Mouse (Mus musculus) hindbrain, postnatal 0 days (tissue): ENCODE results near the gene Olfr821. TPM values are rescaled to one million over a fixed set of nuclear protein-coding genes. Genes with fewer than 3 reads are reported as not detected.
"Not testable (repeated sequence)": the region's sequence is repeated elsewhere in the genome, so short reads cannot be mapped to it uniquely, and the experiment has no call there.

Experiments used
- ATAC-seq: fragments of 200-750 bp; cut with Nextera tagmentation; 2 replicates; pipeline ENCODE4 v1.8.0; 2017; ENCODE audit warnings: mild to moderate bottlenecking, moderate TSS enrichment, moderate library complexity
- DNase-seq: peaks from one replicate; pipeline ENCODE4 v3.0.0-alpha.2; 2015; ENCODE audit warnings: low spot score
- H3K27ac ChIP-seq: fragments of 300-500 bp; sonication (generic); 2 replicates; pipeline ENCODE4 v1.5.1; 2014; ENCODE audit warnings: mild to moderate bottlenecking
- H3K27me3 ChIP-seq: fragments of 300-500 bp; sonication (generic); 2 replicates; pipeline ENCODE4 v1.6.1; 2014; ENCODE audit warnings: low read length, mixed read lengths; ENCODE audit not compliant: insufficient read depth
- H3K36me3 ChIP-seq: fragments of 300-500 bp; sonication (generic); 2 replicates; pipeline ENCODE4 v1.6.1; 2014; ENCODE audit warnings: low read length, mixed read lengths; ENCODE audit not compliant: insufficient read depth
- H3K4me1 ChIP-seq: fragments of 300-500 bp; sonication (generic); 2 replicates; pipeline ENCODE4 v1.6.1; 2014; ENCODE audit warnings: antibody characterized with exemption, low read length, mixed read lengths; ENCODE audit not compliant: insufficient read depth
- H3K4me2 ChIP-seq: fragments of 300-500 bp; sonication (generic); 2 replicates; pipeline ENCODE4 v1.6.1; 2014; ENCODE audit warnings: low read depth, mild to moderate bottlenecking, low read length, moderate library complexity, mixed read lengths
- H3K4me3 ChIP-seq: fragments of 300-500 bp; sonication (generic); 2 replicates; pipeline ENCODE4 v1.5.1; 2014; ENCODE audit warnings: low read length
- H3K9ac ChIP-seq: fragments of 300-500 bp; sonication (generic); replicated peaks from 2 replicates; pipeline ENCODE4 v1.6.1; 2014; ENCODE audit warnings: mild to moderate bottlenecking, low read length, moderate library complexity, mixed read lengths
- H3K9me3 ChIP-seq: fragments of 300-500 bp; sonication (generic); 2 replicates; pipeline ENCODE4 v1.6.1; 2016; ENCODE audit warnings: low read length, mixed read lengths
- CTCF ChIP-seq: IDR thresholded peaks from 2 replicates; pipeline ENCODE4 v1.5.1; 2016; ENCODE audit warnings: antibody characterized with exemption, control low read depth, low read depth
- WGBS: fragments of 180-500 bp; shearing (Covaris S2); extraction: QIAGEN DNeasy Blood & Tissue Kit; methylation state at CpG from one replicate; pipeline ENCODE4 v1.1.7; 2014; 5-methylcytosine and 5-hydroxymethylcytosine counted together
- polyA plus RNA-seq: library from polyadenylated mRNA; unstranded; fragments of >200 nt; fragmentation: Nextera tagmentation; extraction: Ambion mirVana; gene quantifications from 2 replicates; pipeline ENCODE4 v1.2.1, GENCODE M21; 2015
- total RNA-seq: library from RNA; depleted of rRNA; stranded (reverse); fragments of >200 nt; gene quantifications from 2 replicates; pipeline ENCODE4 v1.2.3, GENCODE M21; 2014; rRNA removed

The Olfr821 gene
- total RNA-seq (not detected in 2 replicates), polyA plus RNA-seq (not detected in 2 replicates)

DNA sequence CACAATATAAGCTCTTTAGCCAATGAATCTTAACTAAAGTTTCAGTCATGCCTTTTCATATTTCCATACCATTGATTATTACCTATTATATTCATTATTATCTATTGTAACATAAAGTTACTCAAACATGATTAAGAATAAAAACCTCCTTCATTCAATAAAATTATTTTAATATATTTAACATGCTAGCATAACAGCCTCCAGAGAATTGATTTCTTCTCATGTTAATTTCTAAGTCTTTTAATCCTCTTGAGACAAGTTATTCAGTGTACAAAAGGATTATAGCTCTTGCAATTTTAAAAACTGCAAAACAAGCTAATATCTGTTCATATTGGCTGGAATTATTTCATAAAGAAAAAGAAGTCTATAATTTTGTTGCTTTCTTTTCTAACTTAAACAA lies at the start of gene Olfr821:
Gene Olfr821, plus strand, starts transcription at position 301 of the 400 bp plus-strand sequence.
- Histone ChIP-seq H3K27me3 (no peaks in the 10 kb centered on the region), H3K4me1 (no peaks in the 10 kb centered on the region), H3K4me3 (no peak within 1 kb of the TSS), H3K9ac (no peak within 1 kb of the TSS), H3K36me3 (no peaks in the 10 kb centered on the region), H3K9me3 (no peaks in the 10 kb centered on the region), H3K27ac (no peak within 1 kb of the TSS), H3K4me2 (no peak within 1 kb of the TSS)
- no peak for ATAC-seq
- DNase-seq = no peak
- TF ChIP-seq CTCF = no peak

- WGBS = no CpG with 5 or more reads among the region's 3 CpGs
- ATAC-seq = 0 out of 2 replicates have a peak, but pooled peaks have one; percentile 27
- not testable (repeated sequence) for H3K27me3 ChIP-seq, DNase-seq, H3K4me1 ChIP-seq, H3K4me2 ChIP-seq, H3K27ac ChIP-seq, H3K9me3 ChIP-seq, H3K4me3 ChIP-seq, H3K9ac ChIP-seq, H3K36me3 ChIP-seq
Observed at GRCm38 (mm10) chr10:129981867-129982266, 48.3 kb upstream of the Olfr821 start.

GRCm38 (mm10) chr10:129984962-129985361 lies 45.2 kb upstream of the Olfr821 start, which contains the start of gene Gm10310:
Gene Gm10310, minus strand, starts transcription at chr10:129985062.
- not testable (repeated sequence) for H3K27ac ChIP-seq, H3K4me3 ChIP-seq, H3K4me2 ChIP-seq, H3K36me3 ChIP-seq, H3K9me3 ChIP-seq, H3K27me3 ChIP-seq, H3K4me1 ChIP-seq, H3K9ac ChIP-seq, DNase-seq, ATAC-seq
- no CpG with 5 or more reads among the region's 1 CpGs for WGBS

GRCm38 (mm10) chr10:130004104-130004503 lies 26.0 kb upstream of the Olfr821 start:
- 84% methylated on average over 4 of the region's 4 CpGs for WGBS
- not testable (repeated sequence) for H3K27ac ChIP-seq, H3K4me1 ChIP-seq, H3K4me2 ChIP-seq, DNase-seq, ATAC-seq, H3K4me3 ChIP-seq, H3K27me3 ChIP-seq, H3K36me3 ChIP-seq, H3K9ac ChIP-seq, H3K9me3 ChIP-seq

- DNase-seq, H3K36me3 ChIP-seq, H3K9me3 ChIP-seq, H3K27me3 ChIP-seq, H3K4me1 ChIP-seq, H3K27ac ChIP-seq, H3K4me2 ChIP-seq, H3K9ac ChIP-seq, ATAC-seq, H3K4me3 ChIP-seq: not testable (repeated sequence)
- 88% methylated on average over 4 of the region's 4 CpGs for WGBS
Observed at GRCm38 (mm10) chr10:130005366-130005765, 24.8 kb upstream of the Olfr821 start.

GRCm38 (mm10) chr10:130012321-130012720 lies 17.8 kb upstream of the Olfr821 start, which contains the start of gene Olfr820:
Gene Olfr820, plus strand, starts transcription at chr10:130012621.
- DNase-seq = no peak
- no peak for TF ChIP-seq CTCF
- Histone ChIP-seq H3K36me3 (no peaks in the 10 kb centered on the region), H3K4me2 (no peak within 1 kb of the TSS), H3K27me3 (no peaks in the 10 kb centered on the region), H3K9ac (no peak within 1 kb of the TSS), H3K27ac (no peak within 1 kb of the TSS), H3K4me3 (no peak within 1 kb of the TSS), H3K9me3 (no peaks in the 10 kb centered on the region), H3K4me1 (no peaks in the 10 kb centered on the region)
- no peak for ATAC-seq

DNA sequence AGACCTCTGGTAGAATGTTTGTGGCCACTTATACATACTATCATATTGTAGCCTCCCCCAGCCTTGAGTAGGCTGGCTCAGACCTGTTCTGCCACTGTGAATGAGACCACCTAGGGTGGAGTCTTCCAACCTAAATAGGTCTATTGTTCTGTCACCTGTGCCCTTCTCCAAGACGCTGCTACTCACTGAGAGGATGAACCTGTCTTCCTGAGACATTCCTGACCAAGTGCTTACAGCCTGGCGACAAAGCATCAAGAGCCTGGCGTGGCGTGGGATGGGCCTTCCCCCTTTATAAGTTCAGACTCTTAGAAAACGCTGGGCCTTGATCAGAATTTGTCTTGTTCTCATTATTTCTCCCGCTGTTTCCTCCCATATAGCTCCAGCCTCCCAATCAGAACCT lies 6.9 kb downstream of the Olfr821 start:
- H3K4me3 ChIP-seq = no peak overlapping the region
- 74% methylated on average over 6 of the region's 6 CpGs for WGBS
- DNase-seq = no peak
- no peaks in the 10 kb centered on the region for H3K4me1 ChIP-seq
- H3K27ac ChIP-seq = no peak overlapping the region
- no peak for TF ChIP-seq CTCF
- H3K9me3 ChIP-seq = no peaks in the 10 kb centered on the region
- H3K4me2 ChIP-seq = no peak overlapping the region
- H3K27me3 ChIP-seq = no peaks in the 10 kb centered on the region
- H3K9ac ChIP-seq = no peak overlapping the region
- H3K36me3 ChIP-seq = no peaks in the 10 kb centered on the region
- no peak for ATAC-seq
